Mouse (Mus musculus) CH12.LX (cell line): ENCODE results near the gene Lix1l.

Source experiments
- CHD1 ChIP-seq: IDR thresholded peaks from 2 replicates; pipeline ENCODE4 v1.6.1; 2012; ENCODE audit warnings: low read depth, low read length, improper control_type of control experiment, inconsistent platforms
- CTCF ChIP-seq, 2 experiments: IDR thresholded peaks in 1 of 2; conservative IDR thresholded peaks in 1 of 2; 2 replicates each; pipeline ENCODE4 v1.5.1; 2011 to 2012; ENCODE audit warnings: low read depth in 2 of 2, low read length in 2 of 2, improper control_type of control experiment in 1 of 2, inconsistent platforms in 1 of 2, mild to moderate bottlenecking in 1 of 2, moderate library complexity in 1 of 2
- E2F4 ChIP-seq: IDR thresholded peaks from 2 replicates; pipeline ENCODE4 v1.6.1; 2011; ENCODE audit warnings: low read depth, low read length, improper control_type of control experiment; ENCODE audit not compliant: insufficient replicate concordance
- EP300 ChIP-seq: IDR thresholded peaks from 2 replicates; pipeline ENCODE4 v1.6.1; 2011; ENCODE audit warnings: low read length, improper control_type of control experiment
- KAT2A ChIP-seq: IDR thresholded peaks from 2 replicates; pipeline ENCODE4 v1.6.1; 2012; ENCODE audit warnings: low read length, improper control_type of control experiment, inconsistent platforms; ENCODE audit not compliant: insufficient replicate concordance
- MAFK ChIP-seq: IDR thresholded peaks from 2 replicates; pipeline ENCODE4 v1.6.1; 2011; ENCODE audit warnings: low read length, improper control_type of control experiment; ENCODE audit not compliant: insufficient replicate concordance
- MAX ChIP-seq: IDR thresholded peaks from 2 replicates; pipeline ENCODE4 v1.6.1; 2011; ENCODE audit warnings: low read length, improper control_type of control experiment
- NRF1 ChIP-seq: IDR thresholded peaks from 2 replicates; pipeline ENCODE4 v1.6.1; 2014; ENCODE audit warnings: low read depth, mild to moderate bottlenecking, inconsistent platforms, low read length, improper control_type of control experiment, moderate library complexity
- POLR2A ChIP-seq: IDR thresholded peaks from 2 replicates; pipeline ENCODE4 v1.6.1; 2011; ENCODE audit warnings: low read depth, mild to moderate bottlenecking, improper control_type of control experiment, low read length
- SMC3 ChIP-seq: IDR thresholded peaks from 2 replicates; pipeline ENCODE4 v1.6.1; 2011; ENCODE audit warnings: low read depth, low read length, improper control_type of control experiment

DNA sequence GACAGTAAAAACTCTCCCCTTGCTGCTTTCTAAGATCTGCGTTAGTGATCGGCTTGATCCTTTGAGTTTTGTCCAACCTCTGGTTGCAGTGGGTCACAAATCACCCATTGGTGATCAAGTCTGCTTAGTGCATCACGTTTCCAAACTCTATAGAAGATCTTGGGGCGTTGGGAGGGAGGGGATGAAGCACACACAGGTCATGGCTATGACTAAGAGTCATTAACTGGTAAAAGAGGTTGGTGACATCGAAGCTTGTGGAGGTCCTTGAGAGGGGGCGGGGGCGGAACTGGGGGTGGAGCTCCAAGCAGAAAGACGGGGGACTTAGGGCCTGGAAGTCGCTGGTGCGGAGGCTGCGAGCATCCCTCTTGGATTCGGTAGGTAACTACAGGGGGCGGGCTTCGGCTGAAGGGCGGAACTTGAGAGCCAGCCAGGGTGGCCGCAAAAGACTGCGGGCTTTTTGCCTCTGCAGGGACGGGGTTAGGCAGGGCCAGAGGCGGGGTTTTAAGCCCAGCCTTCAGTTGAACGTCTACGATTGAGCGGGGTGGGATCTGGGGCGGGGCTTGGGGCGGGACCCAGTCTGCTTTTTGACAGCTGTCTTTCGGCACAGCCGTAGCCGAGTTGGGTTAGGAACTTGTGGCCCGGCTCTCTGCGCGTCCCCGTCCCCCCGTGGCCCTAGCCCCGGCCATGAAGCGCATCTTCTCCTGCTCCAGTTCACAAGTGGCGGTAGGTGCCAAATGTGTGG is 68.9 kb downstream of the Lix1l start, which contains the start of gene Ankrd35:
- TF ChIP-seq CTCF (conservative IDR thresholded peaks at IDR 0.05 in 1 of 2, IDR thresholded peaks at IDR 0.05 in 1 of 2; ENCODE audit: low read depth in 2 of 2, low read length in 2 of 2) (peak in 1 of 2 experiments; percentile 14; a peak in 1 of 4 replicates), EP300 (no peak), MAX (no peak), MAFK (no peak), E2F4 (no peak), NRF1 (no peak), KAT2A (no peak), POLR2A (peak; percentile 43; the same call in 1 of the 2 replicates), SMC3 (0 out of 2 replicates have a peak, but pooled peaks have one; percentile 4), CHD1 (no peak)
